Mouse (Mus musculus): ENCODE results near the gene AI593442. TPM values are rescaled to one million over a fixed set of nuclear protein-coding genes. Genes with fewer than 3 reads are reported as not detected.

The AI593442 gene
- total and polyA plus RNA-seq, 3 experiments: not detected

- Histone ChIP-seq H3K4me3 (ENCODE audit: control insufficient read depth in 1 of 2, insufficient read depth in 1 of 2, low read depth in 2 of 2, low read length in 2 of 2) (no peak overlapping the region), H3K4me1 (ENCODE audit: control insufficient read depth in 1 of 2, insufficient read depth in 2 of 2, low read length in 2 of 2) (no peaks in the 10 kb centered on the region), H3K9me3 (replicated peaks; ENCODE audit: insufficient read depth, low read length) (no peaks in the 10 kb centered on the region), H3K36me3 (ENCODE audit: control insufficient read depth in 1 of 2, insufficient read depth in 2 of 2, low read length in 2 of 2) (no peaks in the 10 kb centered on the region), H3K27ac (ENCODE audit: control insufficient read depth, low read depth, low read length) (no peak overlapping the region), H3K9ac (ENCODE audit: control insufficient read depth, low read depth, low read length, poor library complexity, severe bottlenecking) (no peak overlapping the region), H3K27me3 (ENCODE audit: control insufficient read depth in 1 of 2, insufficient read depth in 2 of 2, low read length in 2 of 2) (no peaks in the 10 kb centered on the region), H3K79me2 (ENCODE audit: control insufficient read depth, insufficient read depth, low read length, poor library complexity) (no peaks in the 10 kb centered on the region)
- DNase-seq (ENCODE audit: low read depth, low spot score): no peak
- TF ChIP-seq CTCF (IDR thresholded peaks at IDR 0.05 in 2 of 3, conservative IDR thresholded peaks at IDR 0.05 in 1 of 3; ENCODE audit: control insufficient read depth in 1 of 3, insufficient read depth in 1 of 3, low read depth in 2 of 3, low read length in 3 of 3, poor library complexity in 1 of 3, severe bottlenecking in 1 of 3) (no peak), MYB (IDR thresholded peaks at IDR 0.05; ENCODE audit: low read depth, low read length) (no peak), USF1 (IDR thresholded peaks at IDR 0.05; ENCODE audit: low read depth, low read length) (no peak), MAZ (IDR thresholded peaks at IDR 0.05; ENCODE audit: low read depth, low read length) (no peak), TBP (IDR thresholded peaks at IDR 0.05; ENCODE audit: low read depth, low read length) (no peak), ETS1 (IDR thresholded peaks at IDR 0.05; ENCODE audit: low read depth, low read length) (no peak), ZKSCAN1 (IDR thresholded peaks at IDR 0.05; ENCODE audit: low read depth, low read length) (no peak), NELFE (IDR thresholded peaks at IDR 0.05; ENCODE audit: low read depth, low read length) (no peak), MAX (IDR thresholded peaks at IDR 0.05; ENCODE audit: low read length) (no peak), RAD21 (IDR thresholded peaks at IDR 0.05; ENCODE audit: low read depth, low read length) (no peak), NRF1 (IDR thresholded peaks at IDR 0.05; ENCODE audit: insufficient read depth, low read depth, low read length, poor library complexity, severe bottlenecking) (no peak), MYC (IDR thresholded peaks at IDR 0.05; ENCODE audit: low read depth, low read length) (no peak)
These were observed 35.4 kb downstream of the AI593442 start for GRCm38 (mm10) chr9:52644156-52644555.

- Histone ChIP-seq H3K79me2 (ENCODE audit: control insufficient read depth, insufficient read depth, low read length, poor library complexity) (no peaks in the 10 kb centered on the region), H3K4me3 (ENCODE audit: control insufficient read depth in 1 of 2, insufficient read depth in 1 of 2, low read depth in 2 of 2, low read length in 2 of 2) (no peak overlapping the region), H3K27ac (ENCODE audit: control insufficient read depth, low read depth, low read length) (no peak overlapping the region), H3K9me3 (replicated peaks; ENCODE audit: insufficient read depth, low read length) (no peaks in the 10 kb centered on the region), H3K9ac (ENCODE audit: control insufficient read depth, low read depth, low read length, poor library complexity, severe bottlenecking) (no peak overlapping the region), H3K4me1 (ENCODE audit: control insufficient read depth in 1 of 2, insufficient read depth in 2 of 2, low read length in 2 of 2) (no peaks in the 10 kb centered on the region), H3K27me3 (ENCODE audit: control insufficient read depth in 1 of 2, insufficient read depth in 2 of 2, low read length in 2 of 2) (no peaks in the 10 kb centered on the region), H3K36me3 (ENCODE audit: control insufficient read depth in 1 of 2, insufficient read depth in 2 of 2, low read length in 2 of 2) (no peaks in the 10 kb centered on the region)
- TF ChIP-seq USF2 (IDR thresholded peaks at IDR 0.05; ENCODE audit: borderline replicate concordance in 1 of 2, insufficient read depth in 1 of 2, low read depth in 1 of 2, low read length in 2 of 2): no peak
- TF ChIP-seq KAT2A (conservative IDR thresholded peaks at IDR 0.05; ENCODE audit: low read depth, low read length): no peak
- no peak for TF ChIP-seq TAL1 (IDR thresholded peaks at IDR 0.05; ENCODE audit: low read length)
- no peak for TF ChIP-seq CHD2 (IDR thresholded peaks at IDR 0.05; ENCODE audit: low read length)
- TF ChIP-seq RAD21 (IDR thresholded peaks at IDR 0.05; ENCODE audit: low read depth, low read length): no peak
- no peak for TF ChIP-seq NELFE (IDR thresholded peaks at IDR 0.05; ENCODE audit: low read depth, low read length)
- no peak for TF ChIP-seq RCOR1 (IDR thresholded peaks at IDR 0.05; ENCODE audit: low read depth, low read length)
- TF ChIP-seq POLR2AphosphoS5 (IDR thresholded peaks at IDR 0.05; ENCODE audit: borderline replicate concordance, low read depth, low read length): no peak
- TF ChIP-seq BHLHE40 (IDR thresholded peaks at IDR 0.05; ENCODE audit: borderline replicate concordance, low read depth, low read length): no peak
- DNase-seq (ENCODE audit: low read depth, low spot score): no peak
These were observed 43.6 kb downstream of the AI593442 start for GRCm38 (mm10) chr9:52635991-52636390.

Measured in MEL (cell line).